Mouse (Mus musculus): ENCODE data around the gene Masp2. TPM values are rescaled to one million over a fixed set of nuclear protein-coding genes. Genes with fewer than 3 reads are reported as not detected.

Gene Masp2
- polyA plus RNA-seq, 1 experiment from 2014 or later: not detected

DNA sequence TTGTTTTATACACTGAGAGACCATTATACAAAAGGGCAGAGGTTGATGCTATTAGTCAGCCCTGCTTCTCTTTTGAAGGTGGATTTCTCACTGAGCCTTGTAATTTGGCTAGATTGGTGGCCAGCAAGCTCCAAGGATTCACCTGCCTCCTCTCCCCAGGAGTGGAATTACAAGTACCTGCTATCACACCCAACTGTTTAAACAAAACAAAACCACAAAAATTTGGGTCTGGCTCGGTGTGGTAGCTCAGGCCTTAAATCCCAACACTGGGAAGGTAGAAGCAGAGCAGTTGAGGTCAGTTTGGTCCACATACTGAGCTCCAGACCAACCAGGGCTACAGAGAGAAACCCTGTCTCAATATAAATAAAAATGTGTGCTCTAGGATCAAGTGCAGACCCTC, 17.5 kb downstream of the Masp2 start:
- Histone ChIP-seq H3K4me3 (ENCODE audit: low read depth, low read length) (no peak overlapping the region), H3K27me3 (replicated peaks; ENCODE audit: control insufficient read depth, insufficient read depth, low read length) (no peaks in the 10 kb centered on the region), H3K4me1 (replicated peaks; ENCODE audit: control insufficient read depth, insufficient read depth, low read length) (no peaks in the 10 kb centered on the region), H3K27ac (ENCODE audit: low read depth, low read length) (no peak overlapping the region), H3K9me3 (ENCODE audit: control insufficient read depth) (no peaks in the 10 kb centered on the region), H3K4me2 (replicated peaks; ENCODE audit: low read depth) (no peak overlapping the region), H3K36me3 (ENCODE audit: control insufficient read depth, insufficient read depth) (peaks cover 79% of the 10 kb centered on the region), H3K9ac (ENCODE audit: low read depth, low read length) (no peak overlapping the region)
- 20% methylated on average over 1 of the region's 1 CpGs for WGBS
- no peak for ATAC-seq
- no peak for TF ChIP-seq CTCF (IDR thresholded peaks at IDR 0.05; ENCODE audit: low read depth)

DNA sequence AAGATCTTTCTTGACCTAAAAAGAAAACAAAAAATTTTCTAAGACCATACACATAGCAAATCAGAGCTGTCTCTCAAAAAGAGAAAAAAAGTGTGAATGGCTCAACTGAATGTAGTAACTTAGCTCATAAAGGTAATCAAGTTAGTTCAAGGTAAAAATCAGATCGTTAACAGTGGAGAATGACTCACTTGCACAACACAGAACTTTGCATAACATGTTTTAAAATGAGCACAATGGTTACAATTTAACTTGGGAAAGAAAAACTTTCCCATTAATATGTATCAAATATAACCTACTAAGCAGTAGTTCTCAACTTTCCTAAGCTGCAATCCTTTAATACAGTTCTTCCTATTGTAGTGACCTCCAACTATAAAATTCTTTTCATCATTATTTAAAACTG, 18.4 kb downstream of the Masp2 start:
- H3K27ac ChIP-seq (ENCODE audit: low read depth, low read length): no peak overlapping the region
- H3K36me3 ChIP-seq (ENCODE audit: control insufficient read depth, insufficient read depth): peaks cover 75% of the 10 kb centered on the region
- TF ChIP-seq CTCF (IDR thresholded peaks at IDR 0.05; ENCODE audit: low read depth): no peak
- H3K4me1 ChIP-seq (replicated peaks; ENCODE audit: control insufficient read depth, insufficient read depth, low read length): no peaks in the 10 kb centered on the region
- no peak overlapping the region for H3K9ac ChIP-seq (ENCODE audit: low read depth, low read length)
- no peaks in the 10 kb centered on the region for H3K9me3 ChIP-seq (ENCODE audit: control insufficient read depth)
- ATAC-seq: no peak
- no peak overlapping the region for H3K4me2 ChIP-seq (replicated peaks; ENCODE audit: low read depth)
- 49% methylated on average over 1 of the region's 1 CpGs for WGBS
- H3K27me3 ChIP-seq (replicated peaks; ENCODE audit: control insufficient read depth, insufficient read depth, low read length): no peaks in the 10 kb centered on the region
- no peak overlapping the region for H3K4me3 ChIP-seq (ENCODE audit: low read depth, low read length)

DNA sequence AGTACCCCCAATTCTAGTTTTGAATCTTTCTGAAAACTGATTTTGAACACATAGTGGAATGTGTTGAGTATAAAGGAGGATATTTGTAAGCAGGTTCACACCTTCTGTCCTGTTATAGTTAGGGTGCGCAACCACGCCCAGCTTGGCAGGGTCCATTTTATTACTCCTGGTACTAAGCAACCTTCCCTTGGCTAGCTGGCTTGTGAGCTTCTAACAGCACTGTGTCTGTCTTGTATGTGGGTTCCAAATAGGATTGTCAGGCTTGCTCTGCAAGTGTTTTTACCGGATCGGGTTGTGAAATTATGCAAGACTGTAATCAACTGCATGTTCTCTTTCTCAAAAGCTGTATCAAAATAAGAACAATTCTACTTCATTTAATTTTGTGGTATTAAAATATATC, 20.1 kb downstream of the Masp2 start:
- no peak overlapping the region for H3K4me3 ChIP-seq (ENCODE audit: low read depth, low read length)
- H3K4me2 ChIP-seq (replicated peaks; ENCODE audit: low read depth): no peak overlapping the region
- H3K36me3 ChIP-seq (ENCODE audit: control insufficient read depth, insufficient read depth): peaks cover 60% of the 10 kb centered on the region
- 61% methylated on average over 4 of the region's 4 CpGs for WGBS
- H3K9ac ChIP-seq (ENCODE audit: low read depth, low read length): no peak overlapping the region
- H3K27me3 ChIP-seq (replicated peaks; ENCODE audit: control insufficient read depth, insufficient read depth, low read length): no peaks in the 10 kb centered on the region
- no peak overlapping the region for H3K27ac ChIP-seq (ENCODE audit: low read depth, low read length)
- no peaks in the 10 kb centered on the region for H3K9me3 ChIP-seq (ENCODE audit: control insufficient read depth)
- TF ChIP-seq CTCF (IDR thresholded peaks at IDR 0.05; ENCODE audit: low read depth): no peak
- no peak for ATAC-seq
- no peaks in the 10 kb centered on the region for H3K4me1 ChIP-seq (replicated peaks; ENCODE audit: control insufficient read depth, insufficient read depth, low read length)

DNA sequence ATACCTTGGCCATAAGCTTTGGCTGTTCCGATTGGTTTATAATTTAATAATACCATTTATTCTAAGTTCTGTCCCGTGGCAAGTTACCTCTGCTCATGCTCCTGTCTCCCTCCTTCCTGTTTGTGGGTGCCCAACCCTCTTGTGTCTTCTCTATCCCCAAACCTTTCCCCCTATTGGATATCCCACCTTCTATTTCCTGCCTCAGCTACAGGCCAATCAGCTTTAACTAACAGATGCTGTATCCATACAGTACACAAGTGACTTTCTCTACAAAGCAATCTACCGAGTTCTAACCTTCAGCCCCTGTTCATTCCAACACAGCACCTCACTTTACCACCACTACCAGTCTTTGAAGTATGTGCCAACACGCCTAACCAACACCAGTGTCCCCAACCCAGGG, 21.3 kb downstream of the Masp2 start:
- WGBS: 68% methylated on average over 4 of the region's 4 CpGs
- Histone ChIP-seq H3K9me3 (ENCODE audit: control insufficient read depth) (no peaks in the 10 kb centered on the region), H3K9ac (ENCODE audit: low read depth, low read length) (no peak overlapping the region), H3K4me3 (ENCODE audit: low read depth, low read length) (no peak overlapping the region), H3K4me1 (replicated peaks; ENCODE audit: control insufficient read depth, insufficient read depth, low read length) (no peaks in the 10 kb centered on the region), H3K4me2 (replicated peaks; ENCODE audit: low read depth) (no peak overlapping the region), H3K27me3 (replicated peaks; ENCODE audit: control insufficient read depth, insufficient read depth, low read length) (no peaks in the 10 kb centered on the region), H3K27ac (ENCODE audit: low read depth, low read length) (no peak overlapping the region), H3K36me3 (ENCODE audit: control insufficient read depth, insufficient read depth) (peaks cover 52% of the 10 kb centered on the region)
- no peak for TF ChIP-seq CTCF (IDR thresholded peaks at IDR 0.05; ENCODE audit: low read depth)
- no peak for ATAC-seq

DNA sequence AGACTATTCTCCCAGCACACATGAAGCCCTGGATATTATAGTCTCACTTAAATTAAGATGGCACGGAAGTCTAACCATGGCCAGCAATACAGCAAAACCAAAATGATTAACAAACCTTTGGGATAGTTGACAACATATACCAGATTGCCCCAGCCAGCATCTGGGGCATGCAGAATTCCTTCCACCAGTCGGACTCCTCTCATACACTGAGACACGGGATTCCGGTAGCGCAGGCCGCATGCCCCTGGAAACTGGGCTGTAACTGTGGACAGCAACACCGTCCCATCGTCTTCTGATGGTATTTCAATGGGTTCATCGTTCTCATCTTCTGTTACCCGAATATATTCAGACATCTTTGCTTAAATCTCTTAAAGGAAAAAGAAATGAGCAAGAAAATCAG, 22.7 kb downstream of the Masp2 start:
- Histone ChIP-seq H3K27ac (ENCODE audit: low read depth, low read length) (no peak overlapping the region), H3K36me3 (ENCODE audit: control insufficient read depth, insufficient read depth) (peaks cover 38% of the 10 kb centered on the region), H3K27me3 (replicated peaks; ENCODE audit: control insufficient read depth, insufficient read depth, low read length) (no peaks in the 10 kb centered on the region), H3K4me1 (replicated peaks; ENCODE audit: control insufficient read depth, insufficient read depth, low read length) (no peaks in the 10 kb centered on the region), H3K4me3 (ENCODE audit: low read depth, low read length) (0 out of 2 replicates have a peak overlapping the region, but pooled peaks have one; percentile 97), H3K9ac (ENCODE audit: low read depth, low read length) (no peak overlapping the region), H3K9me3 (ENCODE audit: control insufficient read depth) (no peaks in the 10 kb centered on the region), H3K4me2 (replicated peaks; ENCODE audit: low read depth) (peak overlapping the region; percentile 72)
- WGBS: 73% methylated on average over 10 of the region's 10 CpGs
- no peak for ATAC-seq
- 0 out of 2 replicates have a peak, but pooled peaks have one; percentile 7 for TF ChIP-seq CTCF (IDR thresholded peaks at IDR 0.05; ENCODE audit: low read depth)

DNA sequence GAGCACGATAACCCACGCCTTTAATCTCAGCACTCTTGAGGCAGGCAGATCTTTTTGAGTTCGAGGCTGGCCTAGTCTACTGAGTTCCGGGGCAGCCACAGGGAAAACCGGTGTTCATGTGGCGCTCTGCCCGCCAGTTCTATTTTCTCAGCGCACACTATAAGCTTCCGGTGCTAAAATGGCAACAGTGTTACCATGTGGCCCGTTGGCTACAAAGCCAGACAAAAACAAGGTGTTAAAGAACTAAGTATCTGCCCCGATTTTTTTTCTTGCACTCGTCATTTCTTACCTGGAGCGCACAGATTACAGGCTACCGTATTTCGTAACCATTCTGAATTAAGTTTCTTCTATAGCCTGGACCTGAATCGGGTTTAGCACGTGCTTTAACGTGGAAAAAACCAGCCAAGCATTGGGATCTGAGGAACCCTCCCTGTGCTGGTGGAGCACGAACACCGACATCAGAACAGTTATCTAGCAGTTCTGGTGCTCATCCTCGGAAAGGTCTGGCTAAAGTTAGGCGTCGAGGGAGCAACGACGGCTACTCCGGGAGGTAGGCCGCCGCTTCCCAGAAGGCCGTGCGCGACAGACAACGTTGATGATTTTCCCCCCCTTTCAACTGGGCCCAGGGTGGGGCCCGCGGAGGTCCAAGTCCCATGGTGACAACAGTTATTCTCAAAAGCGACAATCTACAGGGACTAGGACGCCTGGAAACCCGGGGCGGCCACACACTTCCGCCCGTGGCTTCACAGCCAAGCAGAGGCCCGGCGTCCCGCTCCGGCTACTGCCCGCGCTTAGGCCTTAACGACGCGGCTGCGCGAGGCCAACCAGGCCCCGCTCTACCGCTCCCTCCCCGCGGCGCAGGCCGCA, 23.6 kb downstream of the Masp2 start:
- Histone ChIP-seq H3K36me3 (ENCODE audit: control insufficient read depth, insufficient read depth) (peaks cover 31% of the 10 kb centered on the region), H3K4me2 (replicated peaks; ENCODE audit: low read depth) (peak overlapping the region; percentile 72), H3K27me3 (replicated peaks; ENCODE audit: control insufficient read depth, insufficient read depth, low read length) (no peaks in the 10 kb centered on the region), H3K9ac (ENCODE audit: low read depth, low read length) (peak overlapping the region; percentile 99), H3K4me3 (ENCODE audit: low read depth, low read length) (peak overlapping the region; percentile 97), H3K4me1 (replicated peaks; ENCODE audit: control insufficient read depth, insufficient read depth, low read length) (no peaks in the 10 kb centered on the region), H3K27ac (ENCODE audit: low read depth, low read length) (peak overlapping the region; percentile 99), H3K9me3 (ENCODE audit: control insufficient read depth) (no peaks in the 10 kb centered on the region)
- peak; percentile 59 for ATAC-seq
- TF ChIP-seq CTCF (IDR thresholded peaks at IDR 0.05; ENCODE audit: low read depth): no peak
- WGBS: under 1% methylated on average over 56 of the region's 57 CpGs

Measured in intestine, postnatal 0 days (tissue).